ENCODE assay signal across 22 mouse cellular contexts in genomic region chr17:8479493-8480128, GRCm38 (mm10). TPM values are rescaled to one million over a fixed set of nuclear protein-coding genes. Genes with fewer than 3 reads are reported as not detected.
"Had no signal": no experiment of that assay in that cellular context is flagged by ENCODE, and none has a peak within 500 bp of the region (broad histone marks: within the 10 kb centered on the region; RNA-seq: fewer than 3 reads in every experiment).

No protein-coding gene starts in this region.

- H3K27ac ChIP-seq: limb, embryonic 12.5 days; liver, embryonic 13.5 days had no signal

- DNase-seq: kidney, adult 9 months; kidney, postnatal 36 days; layer of hippocampus, postnatal 36 days; liver, embryonic 13.5 days; lung, adult 2 months; lung, postnatal 14 days; lung, postnatal 4 days; midbrain, embryonic 14.5 days; thymus, adult 18-20 months; thymus, postnatal 36 days had no signal

- H3K4me3 ChIP-seq: left cerebral cortex, adult 2 months; limb, embryonic 12.5 days; liver, embryonic 13.5 days had no signal

- ATAC-seq: intestine, postnatal 0 days had no signal

- H3K36me3 ChIP-seq: limb, embryonic 12.5 days; liver, embryonic 13.5 days had no signal

- H3K4me1 ChIP-seq: liver, embryonic 13.5 days had no signal

- H3K4me2 ChIP-seq: limb, embryonic 12.5 days; liver, embryonic 13.5 days; midbrain, embryonic 11.5 days had no signal

- H3K9ac ChIP-seq: limb, embryonic 12.5 days; liver, embryonic 13.5 days had no signal

- H3K27me3 ChIP-seq: liver, embryonic 13.5 days had no signal

- H3K9me3 ChIP-seq: liver, embryonic 13.5 days had no signal

RNA-seq across cellular contexts. Expression of gene T, which starts 45.4 kb away (rescaled TPM):
- total RNA-seq: layer of hippocampus, postnatal 36 days; left cerebral cortex, adult 2 months; left cerebral cortex, postnatal 36 days; liver, adult 2 months; megakaryocyte progenitor cell, adult 5-6 weeks; megakaryocyte-erythroid progenitor cell, adult 5-6 weeks had no signal
- polyA plus RNA-seq: liver, adult 2 months; liver, embryonic 13.5 days; liver, embryonic 16.5 days; small intestine, adult 2 months; spleen, adult 2 months; urinary bladder, adult 2 months had no signal
